Mouse (Mus musculus) liver, adult 2 months (tissue): ENCODE measurements around the gene Ncam1.

Source experiments
- CTCF ChIP-seq: fragments of 200-500 bp; IDR thresholded peaks from 2 replicates; pipeline ENCODE4 v1.5.1; 2011; ENCODE audit warnings: low read depth, low read length, control low read depth
- POLR2A ChIP-seq: fragments of 200-500 bp; IDR thresholded peaks from 2 replicates; pipeline ENCODE4 v1.6.1; 2011; ENCODE audit warnings: low read length, control low read depth; ENCODE audit not compliant: insufficient read depth; ENCODE audit errors: extremely low read depth

GRCm38 (mm10) chr9:49814442-49814841 lies 15.7 kb upstream of the Ncam1 start:
- no peak for TF ChIP-seq CTCF
- TF ChIP-seq POLR2A, result no peak
